ENCODE assay signal across 25 mouse cellular contexts in genomic region chr4:105961686-105962360, GRCm38 (mm10).
DNase-seq lines count a peak whose midpoint lies in the region; ATAC-seq and TF ChIP-seq lines count a peak whose summit lies in the region.
"Had no signal": no experiment of that assay in that cellular context is flagged by ENCODE, and none has a peak within 500 bp of the region (broad histone marks: within the 10 kb centered on the region; RNA-seq: fewer than 3 reads in every experiment).

No protein-coding gene starts in this region.

- H3K4me3 ChIP-seq in hindbrain, embryonic 10.5 days, result no peak overlapping the region
- H3K4me3 ChIP-seq in hindbrain, postnatal 0 days (ENCODE audit: low read length), result no peak overlapping the region
- H3K4me3 ChIP-seq in limb, embryonic 10.5 days, result no peak overlapping the region
- no peak overlapping the region for H3K4me3 ChIP-seq in liver, postnatal 0 days (ENCODE audit: low read depth, low read length)
- H3K4me3 ChIP-seq: embryonic facial prominence, embryonic 15.5 days; forebrain, embryonic 15.5 days; heart, embryonic 12.5 days; hindbrain, embryonic 12.5 days; liver, embryonic 13.5 days; neural tube, embryonic 12.5 days had no signal

- ATAC-seq in hindbrain, postnatal 0 days, result no peak
- ATAC-seq in liver, postnatal 0 days, result no peak
- ATAC-seq: forebrain, embryonic 15.5 days had no signal

- H3K4me2 ChIP-seq in hindbrain, postnatal 0 days (ENCODE audit: low read depth, low read length), result no peak overlapping the region
- H3K4me2 ChIP-seq in liver, postnatal 0 days (ENCODE audit: low read depth, low read length), result no peak overlapping the region
- H3K4me2 ChIP-seq: embryonic facial prominence, embryonic 15.5 days; forebrain, embryonic 15.5 days; heart, embryonic 12.5 days; hindbrain, embryonic 12.5 days; liver, embryonic 13.5 days; lung, embryonic 14.5 days; neural tube, embryonic 12.5 days had no signal

- no peak overlapping the region for H3K9ac ChIP-seq in hindbrain, postnatal 0 days (replicated peaks; ENCODE audit: low read length)
- no peak overlapping the region for H3K9ac ChIP-seq in liver, postnatal 0 days (replicated peaks)
- H3K9ac ChIP-seq: embryonic facial prominence, embryonic 15.5 days; forebrain, embryonic 15.5 days; heart, embryonic 12.5 days; hindbrain, embryonic 12.5 days; liver, embryonic 13.5 days; lung, embryonic 14.5 days; neural tube, embryonic 12.5 days had no signal

- TF ChIP-seq EP300 in liver, postnatal 0 days (IDR thresholded peaks at IDR 0.05; ENCODE audit: low read depth), result no peak

- DNase-seq in hindbrain, embryonic 10.5 days (ENCODE audit: low spot score), result peak; percentile 15
- DNase-seq in hindbrain, postnatal 0 days (ENCODE audit: low spot score), result no peak
- DNase-seq in R1 (ENCODE audit: low read depth, low spot score), result peak; percentile 57
- no peak for DNase-seq in limb, embryonic 10.5 days (ENCODE audit: low spot score)
- DNase-seq in liver, postnatal 0 days, result no peak
- no peak for DNase-seq in right cerebral cortex, postnatal 10 days (ENCODE audit: low spot score in 2 of 2)
- no peak for DNase-seq in gastrocnemius, postnatal 10 days
- DNase-seq: adrenal gland, postnatal 25 days; cerebellum, adult 9-11 months; gastrocnemius, postnatal 14 days; heart, adult 18-20 months; heart, postnatal 10 days; kidney, adult 2 months; layer of hippocampus, adult 9-11 months; liver, embryonic 13.5 days; lung, embryonic 14.5 days; midbrain, embryonic 14.5 days; right cerebral cortex, postnatal 25 days had no signal

- peaks cover 12% of the 10 kb centered on the region for H3K4me1 ChIP-seq in hindbrain, embryonic 10.5 days (replicated peaks)
- H3K4me1 ChIP-seq in hindbrain, postnatal 0 days (ENCODE audit: insufficient read depth, low read length), result no peaks in the 10 kb centered on the region
- H3K4me1 ChIP-seq in limb, embryonic 10.5 days, result peaks cover 39% of the 10 kb centered on the region
- no peaks in the 10 kb centered on the region for H3K4me1 ChIP-seq in liver, postnatal 0 days (ENCODE audit: insufficient read depth)
- H3K4me1 ChIP-seq: forebrain, embryonic 15.5 days; heart, embryonic 12.5 days; liver, embryonic 13.5 days; neural tube, embryonic 12.5 days had no signal

- WGBS in hindbrain, embryonic 10.5 days, result 62% methylated on average over 8 of the region's 8 CpGs
- WGBS in hindbrain, postnatal 0 days, result 66% methylated on average over 8 of the region's 8 CpGs
- WGBS in limb, embryonic 10.5 days, result 53% methylated on average over 8 of the region's 8 CpGs
- WGBS in liver, postnatal 0 days (ENCODE audit: insufficient replicate concordance), result 68% methylated on average over 8 of the region's 8 CpGs

- no peak for TF ChIP-seq CTCF in hindbrain, postnatal 0 days (IDR thresholded peaks at IDR 0.05; ENCODE audit: low read depth)
- no peak for TF ChIP-seq CTCF in liver, postnatal 0 days (IDR thresholded peaks at IDR 0.05; ENCODE audit: low read depth)

- no peaks in the 10 kb centered on the region for H3K9me3 ChIP-seq in hindbrain, embryonic 10.5 days
- no peaks in the 10 kb centered on the region for H3K9me3 ChIP-seq in hindbrain, postnatal 0 days (ENCODE audit: low read length)
- no peaks in the 10 kb centered on the region for H3K9me3 ChIP-seq in limb, embryonic 10.5 days (replicated peaks)
- no peaks in the 10 kb centered on the region for H3K9me3 ChIP-seq in liver, postnatal 0 days (ENCODE audit: low read length)
- H3K9me3 ChIP-seq: embryonic facial prominence, embryonic 15.5 days; forebrain, embryonic 15.5 days; heart, embryonic 12.5 days; hindbrain, embryonic 12.5 days; liver, embryonic 13.5 days; megakaryocyte, embryonic 14.5 days; neural tube, embryonic 12.5 days had no signal

- H3K36me3 ChIP-seq in hindbrain, embryonic 10.5 days, result no peaks in the 10 kb centered on the region
- no peaks in the 10 kb centered on the region for H3K36me3 ChIP-seq in hindbrain, postnatal 0 days (ENCODE audit: insufficient read depth, low read length)
- H3K36me3 ChIP-seq in limb, embryonic 10.5 days, result no peaks in the 10 kb centered on the region
- no peaks in the 10 kb centered on the region for H3K36me3 ChIP-seq in liver, postnatal 0 days (replicated peaks; ENCODE audit: insufficient read depth, low read length)
- H3K36me3 ChIP-seq: embryonic facial prominence, embryonic 15.5 days; forebrain, embryonic 15.5 days; heart, embryonic 12.5 days; hindbrain, embryonic 12.5 days; liver, embryonic 13.5 days; neural tube, embryonic 12.5 days had no signal

- 0 out of 2 replicates have a peak overlapping the region, but pooled peaks have one; percentile 16 for H3K27ac ChIP-seq in hindbrain, embryonic 10.5 days
- H3K27ac ChIP-seq in hindbrain, postnatal 0 days, result no peak overlapping the region
- peak overlapping the region; percentile 69; the same call in 1 of the 2 replicates for H3K27ac ChIP-seq in limb, embryonic 10.5 days
- H3K27ac ChIP-seq in liver, postnatal 0 days (ENCODE audit: low read depth), result no peak overlapping the region
- H3K27ac ChIP-seq: forebrain, embryonic 15.5 days; hindbrain, embryonic 12.5 days; kidney, postnatal 0 days; liver, embryonic 13.5 days; neural tube, embryonic 12.5 days had no signal

- H3K27me3 ChIP-seq in hindbrain, embryonic 10.5 days (ENCODE audit: insufficient read depth, poor library complexity, severe bottlenecking), result no peaks in the 10 kb centered on the region
- no peaks in the 10 kb centered on the region for H3K27me3 ChIP-seq in hindbrain, postnatal 0 days (ENCODE audit: insufficient read depth, low read length)
- no peaks in the 10 kb centered on the region for H3K27me3 ChIP-seq in limb, embryonic 10.5 days (ENCODE audit: low read depth, poor library complexity, severe bottlenecking)
- no peaks in the 10 kb centered on the region for H3K27me3 ChIP-seq in liver, postnatal 0 days (ENCODE audit: insufficient read depth, low read length)
- H3K27me3 ChIP-seq: embryonic facial prominence, embryonic 15.5 days; forebrain, embryonic 15.5 days; hindbrain, embryonic 12.5 days; liver, embryonic 13.5 days; neural tube, embryonic 12.5 days had no signal

Comparison
In these comparisons a context has a peak if more than half of its experiments do, and no peak if none do; other contexts are left out.
1. DNase-seq: peak in hindbrain, embryonic 10.5 days (single experiment) and R1 (single experiment); none in hindbrain, postnatal 0 days (single experiment), limb, embryonic 10.5 days (single experiment), liver, postnatal 0 days (single experiment), right cerebral cortex, postnatal 10 days (0 of 2) and gastrocnemius, postnatal 10 days (single experiment).
2. H3K27ac ChIP-seq: peak in hindbrain, embryonic 10.5 days (single experiment) and limb, embryonic 10.5 days (single experiment); none in hindbrain, postnatal 0 days (single experiment) and liver, postnatal 0 days (single experiment).